Mouse (Mus musculus) MEL (cell line): ENCODE results near the gene Ghitm. TPM values are rescaled to one million over a fixed set of nuclear protein-coding genes. Genes with fewer than 3 reads are reported as not detected.

ENCODE experiments used
- DNase-seq: peaks from one replicate; pipeline ENCODE4 v3.0.0; 2011; ENCODE audit warnings: low read depth, low spot score
- H3K27ac ChIP-seq: 2 replicates; pipeline ENCODE4 v1.5.1; 2012; ENCODE audit warnings: low read depth, mild to moderate bottlenecking, control low read depth, low read length, moderate library complexity; ENCODE audit not compliant: control insufficient read depth
- H3K27me3 ChIP-seq, 2 experiments: fragments of 150-350 bp in 1 of 2; sonication (generic) in 1 of 2; 2 replicates each; pipeline ENCODE4 v1.6.1; 2012; ENCODE audit warnings: low read length in 2 of 2, mild to moderate bottlenecking in 2 of 2, improper control_type of control experiment in 1 of 2, moderate library complexity in 1 of 2; ENCODE audit not compliant: insufficient read depth in 2 of 2, control insufficient read depth in 1 of 2
- H3K36me3 ChIP-seq, 2 experiments: 2 replicates each; pipeline ENCODE4 v1.6.1; 2012 to 2014; ENCODE audit warnings: low read length in 2 of 2, improper control_type of control experiment in 1 of 2, inconsistent platforms in 1 of 2, mild to moderate bottlenecking in 1 of 2; ENCODE audit not compliant: insufficient read depth in 2 of 2, control insufficient read depth in 1 of 2
- H3K4me1 ChIP-seq, 2 experiments: fragments of 150-350 bp in 1 of 2; sonication (generic) in 1 of 2; 2 replicates each; pipeline ENCODE4 v1.6.1; 2012; ENCODE audit warnings: low read length in 2 of 2, improper control_type of control experiment in 1 of 2, mild to moderate bottlenecking in 1 of 2; ENCODE audit not compliant: insufficient read depth in 2 of 2, control insufficient read depth in 1 of 2
- H3K4me3 ChIP-seq, 2 experiments: fragments of 150-350 bp in 1 of 2; sonication (generic) in 1 of 2; 2 replicates each; pipeline ENCODE4 v1.5.1; 2012; ENCODE audit warnings: low read depth in 2 of 2, low read length in 2 of 2, mild to moderate bottlenecking in 2 of 2, moderate library complexity in 2 of 2, control low read depth in 1 of 2, improper control_type of control experiment in 1 of 2; ENCODE audit not compliant: control insufficient read depth in 1 of 2, insufficient read depth in 1 of 2
- H3K79me2 ChIP-seq: 2 replicates; pipeline ENCODE4 v1.6.1; 2012; ENCODE audit warnings: mild to moderate bottlenecking, low read length, moderate library complexity; ENCODE audit not compliant: control insufficient read depth, poor library complexity, insufficient read depth
- H3K9ac ChIP-seq: 2 replicates; pipeline ENCODE4 v1.6.1; 2012; ENCODE audit warnings: low read depth, mild to moderate bottlenecking, control low read depth, low read length, moderate library complexity; ENCODE audit not compliant: control insufficient read depth, poor library complexity, severe bottlenecking
- H3K9me3 ChIP-seq: fragments of 150-350 bp; sonication (generic); replicated peaks from 2 replicates; pipeline ENCODE4 v1.6.1; 2012; ENCODE audit warnings: mild to moderate bottlenecking, low read length, improper control_type of control experiment, moderate library complexity; ENCODE audit not compliant: insufficient read depth
- BHLHE40 ChIP-seq: IDR thresholded peaks from 2 replicates; pipeline ENCODE4 v1.6.1; 2012; ENCODE audit warnings: low read depth, mild to moderate bottlenecking, inconsistent platforms, low read length, improper control_type of control experiment, borderline replicate concordance
- CTCF ChIP-seq, 3 experiments: IDR thresholded peaks in 2 of 3; conservative IDR thresholded peaks in 1 of 3; 2 replicates each; pipeline ENCODE4 v1.5.1; 2011 to 2012; ENCODE audit warnings: low read length in 3 of 3, low read depth in 2 of 3, mild to moderate bottlenecking in 2 of 3, improper control_type of control experiment in 1 of 3, inconsistent platforms in 1 of 3, mixed read lengths in 1 of 3, moderate library complexity in 1 of 3; ENCODE audit not compliant: control insufficient read depth in 1 of 3, insufficient read depth in 1 of 3, poor library complexity in 1 of 3, severe bottlenecking in 1 of 3
- E2F4 ChIP-seq: IDR thresholded peaks from 2 replicates; pipeline ENCODE4 v1.6.1; 2011; ENCODE audit warnings: low read depth, low read length, improper control_type of control experiment, borderline replicate concordance
- ELF1 ChIP-seq: IDR thresholded peaks from 2 replicates; pipeline ENCODE4 v1.6.1; 2014; ENCODE audit warnings: low read depth, mild to moderate bottlenecking, inconsistent platforms, low read length, improper control_type of control experiment, moderate library complexity
- EP300 ChIP-seq, 2 experiments: IDR thresholded peaks; 2 replicates each; pipeline ENCODE4 v1.6.1; 2011; ENCODE audit warnings: improper control_type of control experiment in 2 of 2, low read length in 2 of 2, low read depth in 1 of 2, mild to moderate bottlenecking in 1 of 2
- GABPA ChIP-seq: IDR thresholded peaks from 2 replicates; pipeline ENCODE4 v1.6.1; 2012; ENCODE audit warnings: low read depth, mild to moderate bottlenecking, inconsistent platforms, low read length, improper control_type of control experiment, moderate library complexity
- GATA1 ChIP-seq: IDR thresholded peaks from 2 replicates; pipeline ENCODE4 v1.6.1; 2011; ENCODE audit warnings: low read depth, low read length, improper control_type of control experiment
- MAFK ChIP-seq: IDR thresholded peaks from 2 replicates; pipeline ENCODE4 v1.6.1; 2011; ENCODE audit warnings: low read depth, mild to moderate bottlenecking, low read length, improper control_type of control experiment, borderline replicate concordance
- MAZ ChIP-seq: IDR thresholded peaks from 2 replicates; pipeline ENCODE4 v1.6.1; 2012; ENCODE audit warnings: low read depth, mild to moderate bottlenecking, inconsistent platforms, low read length, improper control_type of control experiment
- MEF2A ChIP-seq: IDR thresholded peaks from 2 replicates; pipeline ENCODE4 v1.6.1; 2014; ENCODE audit warnings: low read depth, mild to moderate bottlenecking, inconsistent platforms, low read length, improper control_type of control experiment; ENCODE audit not compliant: poor library complexity, insufficient replicate concordance, severe bottlenecking; ENCODE audit errors: extremely low read depth
- MYC ChIP-seq: IDR thresholded peaks from 2 replicates; pipeline ENCODE4 v1.6.1; 2011; ENCODE audit warnings: low read depth, mild to moderate bottlenecking, low read length, improper control_type of control experiment, moderate library complexity
- NELFE ChIP-seq: IDR thresholded peaks from 2 replicates; pipeline ENCODE4 v1.6.1; 2011; ENCODE audit warnings: low read depth, low read length, improper control_type of control experiment
- NRF1 ChIP-seq: IDR thresholded peaks from 2 replicates; pipeline ENCODE4 v1.6.1; 2014; ENCODE audit warnings: low read depth, mild to moderate bottlenecking, inconsistent platforms, low read length, improper control_type of control experiment, moderate library complexity; ENCODE audit not compliant: poor library complexity, insufficient read depth, severe bottlenecking
- POLR2AphosphoS2 ChIP-seq: IDR thresholded peaks from 2 replicates; pipeline ENCODE4 v1.6.1; 2011; ENCODE audit warnings: low read length, improper control_type of control experiment
- POLR2AphosphoS5 ChIP-seq: IDR thresholded peaks from 2 replicates; pipeline ENCODE4 v1.6.1; 2012; ENCODE audit warnings: low read depth, borderline replicate concordance, mild to moderate bottlenecking, inconsistent platforms, low read length, moderate library complexity, mixed read lengths
- RAD21 ChIP-seq: IDR thresholded peaks from 2 replicates; pipeline ENCODE4 v1.6.1; 2011; ENCODE audit warnings: mild to moderate bottlenecking, low read depth, low read length, improper control_type of control experiment
- SIN3A ChIP-seq: IDR thresholded peaks from 2 replicates; pipeline ENCODE4 v1.6.1; 2012; ENCODE audit warnings: low read length, improper control_type of control experiment, inconsistent platforms
- SMC3 ChIP-seq: IDR thresholded peaks from 2 replicates; pipeline ENCODE4 v1.6.1; 2011; ENCODE audit warnings: low read depth, low read length, improper control_type of control experiment
- TCF12 ChIP-seq: IDR thresholded peaks from 2 replicates; pipeline ENCODE4 v1.6.1; 2014; ENCODE audit warnings: low read depth, mild to moderate bottlenecking, inconsistent platforms, low read length, improper control_type of control experiment, moderate library complexity
- USF1 ChIP-seq: IDR thresholded peaks from 2 replicates; pipeline ENCODE4 v1.6.1; 2014; ENCODE audit warnings: low read depth, mild to moderate bottlenecking, inconsistent platforms, low read length, improper control_type of control experiment, moderate library complexity
- USF2 ChIP-seq, 2 experiments: IDR thresholded peaks; 2 replicates each; pipeline ENCODE4 v1.6.1; 2011 to 2012; ENCODE audit warnings: improper control_type of control experiment in 2 of 2, low read length in 2 of 2, borderline replicate concordance in 1 of 2, inconsistent platforms in 1 of 2, low read depth in 1 of 2, mild to moderate bottlenecking in 1 of 2; ENCODE audit not compliant: insufficient read depth in 1 of 2
- polyA plus RNA-seq, 2 experiments: library from polyadenylated mRNA; stranded (reverse) in 1 of 2; unstranded in 1 of 2; fragments of >175 nt in 1 of 2; fragments of >200 nt in 1 of 2; gene quantifications; 2 replicates each; pipeline versions ENCODE4 v1.2.1 to v1.2.4; 2012; ENCODE audit warnings: low replicate concordance in 2 of 2, low read depth in 1 of 2; ENCODE audit not compliant: insufficient read length in 2 of 2, insufficient read depth in 1 of 2, missing spikeins in 1 of 2
- total RNA-seq: library from RNA; depleted of rRNA; stranded (reverse); fragments of 300-350 nt; gene quantifications from 2 replicates; pipeline ENCODE4 v1.2.3, GENCODE M21; 2012

Gene Ghitm
- total and polyA plus RNA-seq, 3 experiments: 108 to 279 (median 138) TPM

DNA sequence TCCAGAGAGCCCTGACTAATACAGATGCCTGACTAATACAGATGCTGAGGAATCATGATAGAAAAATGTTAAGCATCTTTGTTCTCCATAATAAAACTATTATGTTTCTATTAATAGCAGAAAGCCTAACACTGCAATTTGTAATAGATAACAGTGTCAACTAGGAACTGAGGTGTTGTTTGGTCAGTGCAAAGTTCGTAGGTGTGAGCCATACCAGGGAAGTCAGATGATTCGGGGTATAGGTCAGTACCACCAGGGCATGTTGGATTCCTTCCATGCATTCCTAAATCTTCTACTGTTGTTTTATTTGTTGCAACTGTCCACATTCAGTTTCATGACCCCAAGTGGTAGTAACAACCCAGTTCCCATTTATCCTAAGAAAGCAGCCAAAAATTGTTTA is 49.8 kb upstream of the Ghitm start:
- H3K36me3 ChIP-seq: no peaks in the 10 kb centered on the region
- no peaks in the 10 kb centered on the region for H3K79me2 ChIP-seq
- no peak for DNase-seq
- H3K4me3 ChIP-seq: no peak overlapping the region
- H3K27ac ChIP-seq: no peak overlapping the region
- no peaks in the 10 kb centered on the region for H3K4me1 ChIP-seq
- H3K27me3 ChIP-seq: no peaks in the 10 kb centered on the region
- no peak for TF ChIP-seq POLR2AphosphoS2
- no peak for TF ChIP-seq NRF1
- TF ChIP-seq POLR2AphosphoS5: no peak
- no peak overlapping the region for H3K9ac ChIP-seq
- H3K9me3 ChIP-seq: no peaks in the 10 kb centered on the region

DNA sequence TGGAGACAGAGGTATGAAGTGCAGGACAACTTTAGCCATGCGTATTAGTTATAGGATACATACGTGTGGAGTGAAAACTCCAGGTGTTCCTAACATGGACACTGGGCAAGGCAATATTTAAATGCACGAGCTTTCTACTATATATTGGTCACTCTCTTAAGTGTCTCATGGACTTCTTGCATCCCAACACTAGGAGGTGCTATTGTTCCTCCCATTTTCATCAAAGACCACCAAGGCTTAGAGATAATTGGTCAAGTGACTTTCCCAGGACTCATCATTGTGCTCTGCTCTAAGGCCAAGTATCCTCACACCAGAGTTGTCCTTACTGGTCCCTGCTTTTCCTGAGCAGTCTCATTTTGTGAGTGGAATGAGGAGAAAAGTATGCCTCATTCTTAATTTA is 39.4 kb upstream of the Ghitm start:
- Histone ChIP-seq H3K9me3 (no peaks in the 10 kb centered on the region), H3K36me3 (no peaks in the 10 kb centered on the region), H3K79me2 (no peaks in the 10 kb centered on the region), H3K27ac (no peak overlapping the region), H3K27me3 (no peaks in the 10 kb centered on the region), H3K4me3 (no peak overlapping the region), H3K9ac (no peak overlapping the region), H3K4me1 (no peaks in the 10 kb centered on the region)
- peak in 2 of 3 experiments; percentile 48 to 54; a peak in 4 of 6 replicates for TF ChIP-seq CTCF (IDR thresholded peaks at IDR 0.05 in 2 of 3, conservative IDR thresholded peaks at IDR 0.05 in 1 of 3; ENCODE audit: control insufficient read depth in 1 of 3, insufficient read depth in 1 of 3, low read depth in 2 of 3, low read length in 3 of 3, poor library complexity in 1 of 3, severe bottlenecking in 1 of 3)
- TF ChIP-seq ELF1: no peak
- peak; percentile 25; the same call in 1 of the 2 replicates for TF ChIP-seq SMC3
- TF ChIP-seq RAD21: peak; percentile 61
- no peak for TF ChIP-seq MYC
- DNase-seq: peak; percentile 43

DNA sequence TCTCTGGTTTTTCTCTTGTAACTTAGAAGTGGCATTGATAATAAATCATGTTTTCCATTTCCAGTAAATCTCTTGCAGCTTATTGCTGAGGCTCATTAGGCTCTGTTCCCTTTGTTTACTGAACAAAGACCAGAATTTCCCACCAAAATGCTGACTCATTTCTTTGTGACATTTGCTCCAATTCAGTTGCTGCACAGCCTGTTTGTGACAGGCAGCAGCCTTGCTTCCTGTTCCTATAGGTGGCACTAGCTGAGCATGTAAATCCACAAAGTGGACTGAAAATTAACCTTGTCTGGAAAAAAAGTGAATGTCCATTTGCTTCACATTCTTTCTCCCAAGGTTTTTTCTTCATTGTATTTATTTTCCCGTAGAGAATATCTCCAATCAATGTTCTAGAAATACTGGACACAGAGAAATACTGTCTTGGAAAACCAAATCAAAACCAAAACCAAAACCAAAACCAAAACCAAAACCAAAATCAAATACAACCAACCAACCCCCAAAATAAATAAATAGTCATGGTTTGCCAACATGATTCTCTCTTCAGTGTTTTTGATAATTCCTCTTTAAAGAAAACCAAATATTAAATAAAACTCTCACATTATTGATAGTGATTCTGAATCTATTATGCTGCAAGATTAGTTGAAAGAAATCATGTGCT is 30.3 kb upstream of the Ghitm start:
- DNase-seq: peak; percentile 79
- no peak for TF ChIP-seq POLR2AphosphoS5
- TF ChIP-seq USF1: no peak
- 0 out of 2 replicates have a peak, but pooled peaks have one; percentile 17 for TF ChIP-seq NELFE
- no peak for TF ChIP-seq MEF2A
- peak; percentile 96 for TF ChIP-seq MAFK
- no peak for TF ChIP-seq NRF1
- peak; percentile 67; the same call in 1 of the 2 replicates for TF ChIP-seq GABPA
- 0 out of 2 replicates have a peak, but pooled peaks have one; percentile 29 for TF ChIP-seq MAZ
- peak; percentile 20 to 62 (median 46); a peak in 5 of 6 replicates for TF ChIP-seq CTCF (IDR thresholded peaks at IDR 0.05 in 2 of 3, conservative IDR thresholded peaks at IDR 0.05 in 1 of 3; ENCODE audit: control insufficient read depth in 1 of 3, insufficient read depth in 1 of 3, low read depth in 2 of 3, low read length in 3 of 3, poor library complexity in 1 of 3, severe bottlenecking in 1 of 3)
- no peak for TF ChIP-seq E2F4
- TF ChIP-seq ELF1: 0 out of 2 replicates have a peak, but pooled peaks have one; percentile 38
- no peak for TF ChIP-seq GATA1
- peak; percentile 87 for TF ChIP-seq SIN3A
- TF ChIP-seq RAD21: peak; percentile 65
- 0 out of 2 replicates have a peak, but pooled peaks have one; percentile 25 for TF ChIP-seq TCF12
- TF ChIP-seq USF2 (IDR thresholded peaks at IDR 0.05; ENCODE audit: borderline replicate concordance in 1 of 2, insufficient read depth in 1 of 2, low read depth in 1 of 2, low read length in 2 of 2): no peak
- no peak for TF ChIP-seq BHLHE40
- peak; percentile 32 to 48; a peak in 2 of 4 replicates for TF ChIP-seq EP300 (IDR thresholded peaks at IDR 0.05; ENCODE audit: low read depth in 1 of 2, low read length in 2 of 2)

More for the DNA sequence above, 30.3 kb upstream of the Ghitm start:
- Histone ChIP-seq H3K9ac (no peak overlapping the region), H3K4me1 (peaks cover 10 to 15% of the 10 kb centered on the region in 2 experiments), H3K27ac (no peak overlapping the region), H3K9me3 (no peaks in the 10 kb centered on the region), H3K4me3 (peak overlapping the region in 1 of 2 experiments; percentile 51; a peak in 2 of 4 replicates), H3K36me3 (peaks cover 0 to 19% of the 10 kb centered on the region in 2 experiments; a peak in 2 of 4 replicates), H3K79me2 (no peaks in the 10 kb centered on the region), H3K27me3 (no peaks in the 10 kb centered on the region)
